Mouse (Mus musculus): ENCODE data around the gene Syt17.

DNA sequence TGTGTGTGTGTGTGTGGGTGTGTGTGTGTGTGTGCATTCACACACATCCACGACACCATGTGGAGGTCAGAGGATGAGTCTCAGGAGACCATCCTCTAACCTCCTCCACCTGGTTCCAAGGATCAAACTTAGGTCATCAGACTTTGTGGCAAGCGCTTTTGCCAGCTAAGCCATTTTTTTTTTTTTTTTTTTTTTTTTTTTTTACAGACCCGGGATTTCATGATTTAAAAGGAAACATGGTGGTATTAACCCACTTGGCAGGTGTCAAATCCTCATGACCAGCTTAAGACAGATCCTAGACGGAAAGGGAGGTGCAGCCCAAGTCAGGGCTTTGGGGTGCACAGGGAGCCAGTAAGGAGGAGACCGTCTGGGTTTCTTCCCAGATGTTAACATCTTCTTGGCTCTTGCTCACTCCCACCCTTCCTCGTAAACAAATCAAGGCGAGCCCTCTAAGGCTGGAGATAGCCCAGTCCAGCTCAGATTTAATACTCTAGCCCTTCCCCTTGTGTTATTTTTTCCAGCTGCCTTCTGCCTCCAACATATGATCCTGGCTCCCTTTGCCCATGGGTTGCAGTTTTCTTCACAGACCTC, 4.0 kb downstream of the Syt17 start:
- TF ChIP-seq POLR2A (IDR thresholded peaks at IDR 0.05; ENCODE audit: insufficient read depth, low read depth, low read length) (no peak), CTCF (IDR thresholded peaks at IDR 0.05; ENCODE audit: insufficient read depth, low read depth, low read length) (no peak)
